Mouse (Mus musculus): ENCODE measurements around the gene Pmfbp1. TPM values are rescaled to one million over a fixed set of nuclear protein-coding genes. Genes with fewer than 3 reads are reported as not detected.
"Not testable (repeated sequence)": the region's sequence is repeated elsewhere in the genome, so short reads cannot be mapped to it uniquely, and the experiment has no call there.

The Pmfbp1 gene
- 0.88 and 3.6 TPM in 2 replicates for polyA plus RNA-seq (2012; rRNA removed)

DNA sequence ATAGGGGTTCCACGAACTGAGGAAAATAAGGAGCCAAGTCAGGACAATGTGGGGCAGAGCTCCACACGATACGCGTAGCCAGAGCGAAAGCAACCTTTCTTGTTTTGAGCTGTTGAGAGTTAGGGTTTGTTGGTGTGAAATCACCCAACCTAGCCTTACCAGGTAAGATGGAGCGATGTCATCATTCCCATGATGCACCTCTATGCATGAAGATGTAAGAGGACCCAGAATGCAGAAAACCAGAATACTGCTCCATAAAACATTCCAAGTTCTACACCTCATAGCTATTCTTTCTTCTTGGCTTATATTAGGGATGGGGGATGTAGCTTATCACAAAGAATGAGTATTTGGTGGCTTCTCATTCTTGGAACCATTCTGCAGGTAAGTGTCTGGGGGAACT, at the start of gene Pmfbp1:
TSS of gene Pmfbp1 (plus strand) at position 301 of the 400 bp plus-strand sequence.
- TF ChIP-seq POLR2A (IDR thresholded peaks at IDR 0.05; ENCODE audit: borderline replicate concordance, extremely low read depth, insufficient read depth, insufficient read length, poor library complexity, severe bottlenecking) = no peak
- no peak for TF ChIP-seq CTCF (IDR thresholded peaks at IDR 0.05; ENCODE audit: borderline replicate concordance, extremely low read depth, insufficient read depth, insufficient read length)
- no peak for DNase-seq (ENCODE audit: low read depth)

DNA sequence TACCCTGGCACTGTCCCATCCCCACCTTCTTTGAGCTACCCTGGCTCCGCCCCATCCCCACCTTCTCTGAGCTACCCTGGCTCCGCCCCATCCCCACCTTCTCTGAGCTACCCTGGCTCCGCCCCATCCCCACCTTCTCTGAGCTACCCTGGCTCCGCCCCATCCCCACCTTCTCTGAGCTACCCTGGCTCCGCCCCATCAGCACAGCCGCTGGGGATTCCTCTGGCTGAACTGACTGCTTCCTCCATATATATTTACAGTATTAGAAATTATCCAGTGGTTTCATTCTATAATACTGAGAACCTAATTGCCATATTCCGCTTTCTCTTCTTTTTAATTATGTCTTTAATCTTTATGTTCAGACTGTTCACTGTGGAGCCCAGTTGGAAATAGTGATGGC, 46.9 kb upstream of the Pmfbp1 start:
- not testable (repeated sequence) for DNase-seq (ENCODE audit: low read depth)

DNA sequence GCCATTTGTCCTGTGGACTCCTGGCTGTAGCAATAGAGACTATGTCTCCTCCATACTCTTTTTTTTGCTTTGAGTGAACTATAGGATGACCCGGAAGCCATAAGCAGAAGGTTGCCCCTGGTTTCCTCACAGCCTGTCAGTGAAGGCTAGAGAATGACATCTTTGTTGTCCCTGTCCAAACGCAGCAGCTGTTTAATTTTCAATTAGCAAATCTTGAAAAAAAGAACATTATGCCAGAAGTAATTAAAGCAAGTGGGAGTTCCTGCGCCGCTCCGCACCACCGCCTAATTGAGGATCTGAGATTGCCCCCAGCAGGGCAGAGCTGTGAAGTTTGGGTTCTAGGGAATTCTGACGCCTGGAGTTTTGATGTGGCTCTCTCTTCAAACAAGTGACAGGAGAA, 42.8 kb upstream of the Pmfbp1 start:
- TF ChIP-seq CTCF (IDR thresholded peaks at IDR 0.05; ENCODE audit: borderline replicate concordance, extremely low read depth, insufficient read depth, insufficient read length) = no peak
- TF ChIP-seq POLR2A (IDR thresholded peaks at IDR 0.05; ENCODE audit: borderline replicate concordance, extremely low read depth, insufficient read depth, insufficient read length, poor library complexity, severe bottlenecking) = no peak
- peak; percentile 85 for DNase-seq (ENCODE audit: low read depth)

- DNase-seq (ENCODE audit: low read depth) = no peak
- TF ChIP-seq POLR2A (IDR thresholded peaks at IDR 0.05; ENCODE audit: borderline replicate concordance, extremely low read depth, insufficient read depth, insufficient read length, poor library complexity, severe bottlenecking) = no peak
- no peak for TF ChIP-seq CTCF (IDR thresholded peaks at IDR 0.05; ENCODE audit: borderline replicate concordance, extremely low read depth, insufficient read depth, insufficient read length)
Observed at GRCm38 (mm10) chr8:109455113-109455512, 38.7 kb upstream of the Pmfbp1 start.

- no peak for TF ChIP-seq CTCF (IDR thresholded peaks at IDR 0.05; ENCODE audit: borderline replicate concordance, extremely low read depth, insufficient read depth, insufficient read length)
- TF ChIP-seq POLR2A (IDR thresholded peaks at IDR 0.05; ENCODE audit: borderline replicate concordance, extremely low read depth, insufficient read depth, insufficient read length, poor library complexity, severe bottlenecking) = no peak
- no peak for DNase-seq (ENCODE audit: low read depth)
Observed at GRCm38 (mm10) chr8:109457387-109457786, 36.4 kb upstream of the Pmfbp1 start.

DNA sequence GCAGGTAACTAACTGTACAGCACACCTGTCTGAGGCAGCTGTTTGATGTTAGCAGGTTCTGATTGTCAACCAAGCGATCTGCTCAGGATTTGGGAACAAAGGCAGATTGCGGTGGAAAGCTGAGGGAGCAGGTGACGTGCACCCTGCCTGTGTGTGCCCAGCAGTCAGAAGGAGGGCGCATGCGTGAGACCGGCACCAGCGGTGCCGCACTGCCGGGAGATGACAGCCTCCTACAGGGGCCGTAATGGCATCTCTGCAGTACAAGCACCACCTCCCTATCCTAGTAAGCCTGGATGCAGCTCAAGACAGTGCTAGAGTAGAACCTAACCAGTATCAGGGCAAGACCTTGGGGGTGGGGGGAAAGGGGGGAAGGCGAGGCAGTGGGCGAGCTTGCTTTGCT, 35.2 kb upstream of the Pmfbp1 start:
- peak; percentile 54 for DNase-seq (ENCODE audit: low read depth)
- TF ChIP-seq CTCF (IDR thresholded peaks at IDR 0.05; ENCODE audit: borderline replicate concordance, extremely low read depth, insufficient read depth, insufficient read length) = no peak
- TF ChIP-seq POLR2A (IDR thresholded peaks at IDR 0.05; ENCODE audit: borderline replicate concordance, extremely low read depth, insufficient read depth, insufficient read length, poor library complexity, severe bottlenecking) = no peak

- TF ChIP-seq CTCF (IDR thresholded peaks at IDR 0.05; ENCODE audit: borderline replicate concordance, extremely low read depth, insufficient read depth, insufficient read length) (no peak), POLR2A (IDR thresholded peaks at IDR 0.05; ENCODE audit: borderline replicate concordance, extremely low read depth, insufficient read depth, insufficient read length, poor library complexity, severe bottlenecking) (no peak)
- peak; percentile 76 for DNase-seq (ENCODE audit: low read depth)
Observed at GRCm38 (mm10) chr8:109463075-109463474, 30.8 kb upstream of the Pmfbp1 start.

DNA sequence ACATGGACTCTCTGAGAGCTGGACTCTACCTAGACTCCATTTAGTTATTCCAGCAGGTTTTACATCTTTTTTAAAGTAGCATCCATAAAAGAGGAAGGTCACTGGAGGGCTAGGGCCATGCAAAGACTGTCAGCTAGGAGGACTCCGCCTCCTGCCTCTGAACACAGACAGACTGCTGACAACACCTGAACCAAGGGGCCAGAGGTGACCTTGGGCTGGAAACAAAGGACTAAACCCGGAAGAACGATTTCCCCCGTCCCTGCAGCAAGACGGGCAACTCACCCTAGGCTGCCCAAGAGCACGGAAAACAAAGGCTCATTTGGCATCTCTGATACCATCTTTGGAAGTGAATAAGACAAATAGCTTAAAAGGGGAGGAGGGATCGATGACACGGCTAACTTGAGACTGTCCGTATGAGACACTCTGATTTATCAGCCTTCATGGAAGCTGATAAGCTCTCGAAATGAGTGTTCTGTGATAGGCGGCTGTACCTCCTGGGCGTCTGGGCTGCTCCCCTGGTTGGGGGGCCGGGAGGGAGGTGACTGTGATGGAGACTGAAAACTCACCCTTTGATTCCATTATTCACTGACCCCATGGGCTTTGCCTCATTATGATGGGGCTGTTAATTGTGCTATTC, 30.0 kb upstream of the Pmfbp1 start:
- no peak for TF ChIP-seq CTCF (IDR thresholded peaks at IDR 0.05; ENCODE audit: borderline replicate concordance, extremely low read depth, insufficient read depth, insufficient read length)
- peak; percentile 74 for DNase-seq (ENCODE audit: low read depth)

GRCm38 (mm10) chr8:109464451-109464891, 29.4 kb upstream of the Pmfbp1 start:
- peak; percentile 97 for DNase-seq (ENCODE audit: low read depth)
- TF ChIP-seq POLR2A (IDR thresholded peaks at IDR 0.05; ENCODE audit: borderline replicate concordance, extremely low read depth, insufficient read depth, insufficient read length, poor library complexity, severe bottlenecking) = no peak
- TF ChIP-seq CTCF (IDR thresholded peaks at IDR 0.05; ENCODE audit: borderline replicate concordance, extremely low read depth, insufficient read depth, insufficient read length) = no peak

DNA sequence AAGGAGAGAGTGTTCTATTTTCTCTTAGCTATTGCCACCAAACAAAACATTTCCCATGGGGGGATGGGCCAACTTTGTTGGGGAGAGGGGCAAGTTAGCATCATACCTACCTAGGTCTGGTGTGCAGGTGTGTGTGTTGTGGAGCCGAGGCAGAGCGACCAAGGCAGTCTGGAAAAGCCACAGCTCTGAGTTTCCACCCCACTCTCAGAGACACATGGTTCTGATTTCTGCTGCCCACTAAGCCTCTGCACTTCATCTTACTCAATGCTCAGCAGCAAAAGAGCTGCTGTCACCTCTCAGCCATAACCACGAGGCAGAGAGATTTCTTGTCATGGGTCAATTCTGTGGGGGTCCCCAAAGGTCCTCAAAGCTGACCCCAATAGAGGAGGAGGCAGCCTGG, 28.8 kb upstream of the Pmfbp1 start:
- no peak for DNase-seq (ENCODE audit: low read depth)
- TF ChIP-seq CTCF (IDR thresholded peaks at IDR 0.05; ENCODE audit: borderline replicate concordance, extremely low read depth, insufficient read depth, insufficient read length) (no peak), POLR2A (IDR thresholded peaks at IDR 0.05; ENCODE audit: borderline replicate concordance, extremely low read depth, insufficient read depth, insufficient read length, poor library complexity, severe bottlenecking) (no peak)

DNA sequence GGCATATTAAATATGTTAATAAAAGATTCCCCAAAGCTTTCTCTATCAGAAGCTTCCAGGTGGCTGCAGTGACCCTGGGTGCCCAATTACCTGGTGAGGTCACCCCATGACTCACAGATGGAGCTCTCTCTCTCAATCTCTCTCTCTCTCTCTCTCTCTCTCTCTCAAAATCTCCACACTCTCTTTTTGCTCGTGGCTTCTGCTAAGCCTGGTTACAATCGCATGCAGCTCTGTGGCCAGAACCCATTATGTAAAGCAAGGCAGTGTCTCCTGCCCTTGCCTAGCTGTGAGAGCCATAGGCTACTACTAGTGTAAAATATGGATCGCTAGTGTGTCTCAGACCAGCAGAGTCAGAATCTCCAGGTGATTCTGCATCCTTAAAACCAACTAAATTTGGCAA, 28.1 kb upstream of the Pmfbp1 start:
- DNase-seq (ENCODE audit: low read depth) = no peak
- TF ChIP-seq POLR2A (IDR thresholded peaks at IDR 0.05; ENCODE audit: borderline replicate concordance, extremely low read depth, insufficient read depth, insufficient read length, poor library complexity, severe bottlenecking) = no peak
- no peak for TF ChIP-seq CTCF (IDR thresholded peaks at IDR 0.05; ENCODE audit: borderline replicate concordance, extremely low read depth, insufficient read depth, insufficient read length)

DNA sequence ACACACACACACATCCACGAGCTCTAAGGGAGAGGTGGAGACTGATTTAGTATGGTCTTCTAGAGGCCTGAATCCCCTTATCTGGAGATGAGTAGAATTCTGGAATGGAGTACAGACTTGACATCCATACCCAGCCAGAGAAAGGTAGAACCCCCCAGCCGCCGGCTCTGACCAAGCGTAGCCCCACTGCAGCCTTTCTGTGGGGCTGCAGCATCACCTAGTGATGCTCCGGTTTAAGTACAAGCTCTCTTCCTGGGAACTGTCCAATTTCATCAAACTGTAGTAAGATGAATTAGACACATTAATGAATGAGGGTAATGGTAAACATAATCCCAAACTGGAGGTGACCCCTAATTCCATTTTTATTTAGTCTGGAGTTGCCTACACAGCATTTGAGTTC, 26.3 kb upstream of the Pmfbp1 start:
- peak; percentile 87 for DNase-seq (ENCODE audit: low read depth)
- TF ChIP-seq CTCF (IDR thresholded peaks at IDR 0.05; ENCODE audit: borderline replicate concordance, extremely low read depth, insufficient read depth, insufficient read length) (peak; percentile 82), POLR2A (IDR thresholded peaks at IDR 0.05; ENCODE audit: borderline replicate concordance, extremely low read depth, insufficient read depth, insufficient read length, poor library complexity, severe bottlenecking) (no peak)

DNA sequence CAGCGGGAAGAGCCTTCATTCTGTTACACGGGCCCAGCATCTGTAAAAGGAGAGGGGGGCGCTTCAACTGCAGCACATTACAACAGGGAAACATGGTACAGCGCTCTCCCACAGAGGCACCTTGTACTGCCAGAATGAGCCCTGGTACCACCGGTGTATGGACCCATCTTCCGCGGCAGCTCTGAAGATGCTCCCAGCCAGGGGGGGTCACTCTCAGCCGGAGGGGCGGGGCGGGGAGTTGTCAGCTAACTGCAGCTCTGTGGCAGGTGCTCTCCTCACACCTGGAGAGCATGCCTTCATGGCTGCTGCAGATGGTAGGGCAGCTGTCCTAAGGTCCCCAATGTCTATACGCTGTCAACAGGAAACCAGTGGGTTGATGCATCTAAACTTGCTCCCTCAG, 25.7 kb upstream of the Pmfbp1 start:
- TF ChIP-seq CTCF (IDR thresholded peaks at IDR 0.05; ENCODE audit: borderline replicate concordance, extremely low read depth, insufficient read depth, insufficient read length) (no peak), POLR2A (IDR thresholded peaks at IDR 0.05; ENCODE audit: borderline replicate concordance, extremely low read depth, insufficient read depth, insufficient read length, poor library complexity, severe bottlenecking) (no peak)
- DNase-seq (ENCODE audit: low read depth) = no peak
